Mouse (Mus musculus): ENCODE data around the gene Grik4. TPM values are rescaled to one million over a fixed set of nuclear protein-coding genes. Genes with fewer than 3 reads are reported as not detected.

The Grik4 gene
- polyA plus RNA-seq, 1 experiment = 0.36 TPM

DNA sequence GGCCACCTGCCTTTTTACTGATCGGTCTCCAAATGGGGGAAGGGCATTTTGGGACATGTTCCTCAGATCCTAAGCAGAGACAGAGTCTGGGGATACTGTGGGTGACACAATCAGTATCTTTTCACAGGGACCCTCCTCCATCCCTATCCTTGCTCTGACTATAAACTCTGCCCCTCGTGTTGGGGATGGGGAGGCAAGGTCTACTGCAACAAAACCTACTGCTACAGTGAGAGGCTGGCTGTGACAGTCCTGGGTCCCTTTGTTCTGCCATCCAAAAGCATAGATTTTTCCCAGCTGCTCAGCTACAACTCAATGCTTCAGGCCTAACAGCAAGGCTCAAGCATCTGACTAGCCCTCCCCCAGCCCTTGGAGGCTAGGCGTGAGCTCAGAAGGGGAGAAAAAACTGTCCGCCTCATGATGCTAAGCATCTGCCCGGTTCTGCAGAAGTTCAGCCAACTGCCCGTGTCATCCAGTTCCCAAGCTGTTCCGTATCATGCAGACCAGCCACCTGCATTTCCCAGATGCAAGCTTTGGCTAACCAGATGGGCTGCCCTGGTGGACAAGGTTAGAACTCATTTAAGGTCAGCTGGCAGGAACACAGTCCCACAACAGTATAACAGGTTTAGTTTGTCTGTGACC, 207.5 kb downstream of the Grik4 start:
- H3K4me3 ChIP-seq (ENCODE audit: insufficient read depth, low read depth, low read length) = no peak overlapping the region
- no peak overlapping the region for H3K27ac ChIP-seq (replicated peaks; ENCODE audit: low read depth, low read length)
- no peaks in the 10 kb centered on the region for H3K4me1 ChIP-seq (ENCODE audit: control insufficient read depth, insufficient read depth, insufficient read length, low read length)

DNA sequence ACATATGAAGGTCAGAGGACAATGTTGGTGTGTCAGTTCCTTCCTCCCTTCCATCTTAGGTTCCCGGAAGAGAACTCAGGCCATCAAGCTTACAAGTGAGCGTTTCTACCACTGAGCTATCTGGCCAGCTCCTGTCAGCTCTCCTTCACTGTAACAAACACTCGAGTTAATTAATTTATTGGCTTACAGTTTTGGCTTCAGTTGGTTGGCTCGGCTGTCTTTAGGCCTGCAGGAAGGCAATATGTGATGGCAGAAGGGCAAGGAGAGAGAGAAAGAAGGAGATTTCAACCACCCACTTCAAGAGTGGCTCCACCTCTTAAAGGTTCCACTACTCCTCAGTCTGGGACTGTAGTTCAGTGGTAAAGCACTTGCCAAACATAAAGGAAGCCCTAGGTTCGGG, 209.2 kb downstream of the Grik4 start:
- H3K27ac ChIP-seq (replicated peaks; ENCODE audit: low read depth, low read length) = no peak overlapping the region
- H3K4me3 ChIP-seq (ENCODE audit: insufficient read depth, low read depth, low read length) = no peak overlapping the region
- no peaks in the 10 kb centered on the region for H3K4me1 ChIP-seq (ENCODE audit: control insufficient read depth, insufficient read depth, insufficient read length, low read length)

DNA sequence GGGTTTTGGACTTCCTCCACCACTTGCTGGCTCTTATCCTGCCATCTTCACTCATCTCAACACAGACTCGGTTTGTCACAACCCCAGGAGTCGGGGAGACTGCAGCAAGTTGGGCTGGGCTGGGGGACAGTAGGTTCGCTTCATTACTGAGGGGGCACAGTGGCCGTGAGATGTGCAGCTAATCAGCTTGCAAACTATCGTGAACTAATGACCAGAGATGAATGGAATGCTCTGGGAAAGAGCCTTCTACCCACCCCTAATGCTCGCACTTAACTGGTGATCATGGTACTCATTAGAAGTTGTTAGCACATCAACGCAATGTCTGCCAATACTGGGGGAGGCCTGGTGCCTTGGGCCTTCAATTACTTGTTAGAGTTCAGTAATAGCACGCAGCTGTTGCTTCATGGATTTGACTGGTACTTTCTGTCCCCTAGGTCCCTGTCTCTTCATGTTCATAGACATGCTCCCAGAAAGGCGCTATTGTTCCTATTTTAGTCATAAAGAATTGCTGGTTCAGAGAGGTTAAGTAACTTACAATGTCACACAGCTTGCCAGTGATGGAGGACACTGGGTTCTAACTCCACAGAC, 211.5 kb downstream of the Grik4 start:
- Histone ChIP-seq H3K4me1 (ENCODE audit: control insufficient read depth, insufficient read depth, insufficient read length, low read length) (no peaks in the 10 kb centered on the region), H3K4me3 (ENCODE audit: insufficient read depth, low read depth, low read length) (no peak overlapping the region), H3K27ac (replicated peaks; ENCODE audit: low read depth, low read length) (no peak overlapping the region)

DNA sequence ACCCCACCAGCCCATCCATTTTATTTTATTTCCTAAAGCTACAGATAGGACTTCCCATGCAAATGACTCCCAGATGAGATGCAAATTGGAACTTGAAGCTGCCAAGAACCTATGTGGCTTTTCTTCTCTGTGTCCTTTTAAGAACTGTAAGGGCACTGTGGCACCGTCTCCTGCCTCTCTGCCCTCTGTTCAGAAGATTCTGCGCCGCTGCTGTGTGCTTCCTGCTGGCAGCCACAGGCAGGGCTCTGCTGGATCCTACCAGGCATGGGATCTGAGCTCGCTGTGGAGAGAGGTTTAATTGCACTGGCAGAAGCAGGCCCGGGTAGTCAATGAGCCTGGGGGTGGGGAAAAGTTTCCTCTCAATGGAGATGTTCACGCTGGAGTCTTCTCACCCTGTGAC, 215.8 kb downstream of the Grik4 start:
- Histone ChIP-seq H3K27ac (replicated peaks; ENCODE audit: low read depth, low read length) (no peak overlapping the region), H3K4me3 (ENCODE audit: insufficient read depth, low read depth, low read length) (no peak overlapping the region)

DNA sequence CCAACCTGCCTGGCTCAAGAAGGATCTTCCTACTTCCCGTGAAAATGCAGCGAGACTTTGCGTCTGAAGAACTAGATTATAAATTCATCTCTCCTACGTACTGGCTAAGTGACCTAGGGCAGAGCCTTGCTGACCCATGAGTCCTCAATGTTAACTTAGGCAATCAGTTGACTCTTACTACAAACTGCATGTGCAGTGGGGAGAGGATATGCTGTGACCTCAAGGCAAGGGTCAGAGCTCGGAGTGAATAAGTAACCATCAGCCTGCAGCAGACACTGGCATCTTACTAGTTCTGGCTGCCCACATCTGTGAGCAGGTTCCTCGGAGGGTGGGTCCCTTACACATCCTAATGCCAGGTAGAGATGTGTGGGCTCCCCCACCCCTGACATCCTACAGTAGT, 216.6 kb downstream of the Grik4 start:
- Histone ChIP-seq H3K4me3 (ENCODE audit: insufficient read depth, low read depth, low read length) (no peak overlapping the region), H3K4me1 (ENCODE audit: control insufficient read depth, insufficient read depth, insufficient read length, low read length) (no peaks in the 10 kb centered on the region), H3K27ac (replicated peaks; ENCODE audit: low read depth, low read length) (no peak overlapping the region)

More for the DNA sequence above, 215.8 kb downstream of the Grik4 start:
- H3K4me1 ChIP-seq (ENCODE audit: control insufficient read depth, insufficient read depth, insufficient read length, low read length) = no peaks in the 10 kb centered on the region

DNA sequence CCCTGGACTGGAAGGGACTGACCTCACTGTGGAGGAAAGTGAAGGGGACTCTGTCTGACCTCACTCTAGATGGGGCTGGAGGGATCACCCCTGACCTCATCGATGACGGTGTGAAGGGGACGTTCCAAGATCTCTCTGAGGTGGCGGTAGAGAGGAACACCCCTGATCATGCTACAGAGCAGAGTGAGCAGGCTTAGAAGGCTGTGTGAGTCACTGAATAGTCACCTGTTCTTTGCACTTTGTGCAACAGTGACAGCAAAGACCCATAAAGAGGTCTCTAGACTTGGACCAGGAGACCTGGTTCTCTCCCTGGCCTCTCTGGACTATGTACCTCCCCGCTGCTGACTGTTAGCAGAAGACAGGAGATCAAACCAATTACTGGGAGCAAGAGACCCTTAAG, 217.1 kb downstream of the Grik4 start:
- H3K27ac ChIP-seq (replicated peaks; ENCODE audit: low read depth, low read length) = no peak overlapping the region
- H3K4me3 ChIP-seq (ENCODE audit: insufficient read depth, low read depth, low read length) = no peak overlapping the region
- H3K4me1 ChIP-seq (ENCODE audit: control insufficient read depth, insufficient read depth, insufficient read length, low read length) = no peaks in the 10 kb centered on the region

DNA sequence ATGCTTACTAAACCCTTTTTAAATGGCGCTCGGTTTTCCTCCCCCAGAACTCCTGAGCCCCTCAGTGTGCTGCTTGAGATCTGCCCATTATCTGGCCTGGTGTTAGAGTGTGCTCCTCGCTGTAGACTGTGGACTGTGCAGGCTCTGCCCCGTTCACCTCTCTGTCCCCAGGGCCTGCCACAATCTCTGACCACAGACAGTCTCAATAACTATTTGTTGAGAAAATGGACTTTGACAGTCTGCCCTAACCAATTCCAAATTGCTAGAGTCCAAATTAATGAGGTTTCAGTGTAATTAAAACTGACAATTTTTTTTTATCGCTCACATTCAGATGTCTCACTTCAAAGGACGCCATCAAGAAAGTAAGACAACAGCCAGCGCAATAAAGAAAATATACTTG, 220.2 kb downstream of the Grik4 start:
- Histone ChIP-seq H3K4me1 (ENCODE audit: control insufficient read depth, insufficient read depth, insufficient read length, low read length) (no peaks in the 10 kb centered on the region), H3K27ac (replicated peaks; ENCODE audit: low read depth, low read length) (no peak overlapping the region), H3K4me3 (ENCODE audit: insufficient read depth, low read depth, low read length) (no peak overlapping the region)

DNA sequence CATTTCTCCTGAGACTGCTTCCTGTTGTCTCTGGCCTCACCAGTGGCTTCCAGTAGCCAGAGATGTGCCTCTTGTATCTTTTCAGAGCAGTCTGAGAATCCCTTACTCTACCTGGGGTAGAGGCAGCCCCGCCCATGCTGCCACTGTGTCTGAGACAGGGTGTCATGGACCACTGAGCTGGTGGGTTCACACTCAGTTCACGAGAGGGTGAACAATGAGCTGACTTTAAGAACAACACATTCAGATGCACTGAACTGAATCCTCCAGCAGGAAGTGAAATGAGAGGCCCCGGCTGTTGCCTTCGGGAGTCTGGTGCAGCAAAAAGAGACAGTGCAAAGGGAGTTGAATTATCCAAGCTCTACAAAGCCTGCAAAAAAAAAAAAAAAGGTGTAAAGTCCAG, 221.8 kb downstream of the Grik4 start:
- H3K4me1 ChIP-seq (ENCODE audit: control insufficient read depth, insufficient read depth, insufficient read length, low read length) = no peaks in the 10 kb centered on the region
- no peak overlapping the region for H3K27ac ChIP-seq (replicated peaks; ENCODE audit: low read depth, low read length)
- no peak overlapping the region for H3K4me3 ChIP-seq (ENCODE audit: insufficient read depth, low read depth, low read length)

DNA sequence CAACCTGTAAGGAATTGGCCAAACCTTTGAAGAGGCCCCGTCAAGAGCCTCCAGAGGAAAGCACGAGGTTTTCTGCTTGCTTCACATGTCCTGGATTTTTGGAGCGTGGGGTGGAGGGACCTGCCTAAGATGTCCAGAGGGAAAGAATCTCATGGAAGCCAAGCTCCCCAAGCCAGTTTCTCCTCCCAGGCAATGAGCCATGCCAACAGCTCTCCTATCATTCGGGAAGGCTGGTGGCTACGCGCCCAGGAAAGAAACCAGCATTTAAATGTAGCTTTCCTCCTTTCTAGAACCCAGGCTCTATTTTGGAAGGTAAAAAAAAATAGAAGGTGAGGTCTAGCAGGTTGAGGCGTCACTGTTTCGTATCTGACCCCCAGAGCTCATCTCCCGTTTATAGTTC, 222.6 kb downstream of the Grik4 start:
- no peak overlapping the region for H3K27ac ChIP-seq (replicated peaks; ENCODE audit: low read depth, low read length)
- no peak overlapping the region for H3K4me3 ChIP-seq (ENCODE audit: insufficient read depth, low read depth, low read length)

DNA sequence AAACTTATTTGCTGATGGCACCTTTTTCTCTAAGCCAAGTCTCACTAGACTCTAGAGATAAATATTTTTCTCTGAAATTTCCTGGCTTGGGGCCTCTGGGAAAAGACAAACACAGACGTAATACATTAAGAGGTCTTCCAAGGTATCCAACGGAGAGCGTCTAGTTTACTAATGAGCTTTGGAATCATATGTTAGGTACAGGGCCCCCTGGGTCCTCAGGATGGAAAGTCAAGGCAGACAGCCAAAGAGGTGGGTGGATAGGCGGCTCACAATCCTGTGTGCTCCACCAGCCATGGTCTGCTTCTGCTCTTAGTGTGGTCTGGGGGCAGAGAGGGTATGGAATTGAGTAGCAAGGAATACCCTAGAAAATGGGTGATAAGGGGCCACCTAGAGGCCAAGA, 223.1 kb downstream of the Grik4 start:
- Histone ChIP-seq H3K4me3 (ENCODE audit: insufficient read depth, low read depth, low read length) (no peak overlapping the region), H3K27ac (replicated peaks; ENCODE audit: low read depth, low read length) (no peak overlapping the region), H3K4me1 (ENCODE audit: control insufficient read depth, insufficient read depth, insufficient read length, low read length) (no peaks in the 10 kb centered on the region)

More for the DNA sequence above, 222.6 kb downstream of the Grik4 start:
- H3K4me1 ChIP-seq (ENCODE audit: control insufficient read depth, insufficient read depth, insufficient read length, low read length) = no peaks in the 10 kb centered on the region

DNA sequence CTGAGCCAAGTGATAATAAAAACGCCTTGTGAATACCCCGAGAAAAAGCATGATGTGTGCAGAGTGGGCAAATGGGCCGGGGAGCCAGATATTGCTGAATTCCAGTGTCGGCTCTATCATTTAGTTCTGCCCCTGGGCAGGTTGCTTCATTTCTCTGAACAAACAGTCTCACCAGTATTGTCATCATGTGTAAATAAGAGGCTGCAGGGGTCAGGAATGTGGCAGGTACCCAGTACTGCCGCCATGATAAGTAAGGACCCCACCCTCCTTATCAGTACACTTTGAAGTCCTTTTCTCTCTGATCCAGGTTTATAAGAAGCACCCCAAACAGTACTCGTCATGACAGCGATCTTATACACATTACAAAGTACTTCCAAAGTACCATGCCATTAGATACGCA, 230.4 kb downstream of the Grik4 start:
- no peaks in the 10 kb centered on the region for H3K4me1 ChIP-seq (ENCODE audit: control insufficient read depth, insufficient read depth, insufficient read length, low read length)
- no peak overlapping the region for H3K4me3 ChIP-seq (ENCODE audit: insufficient read depth, low read depth, low read length)
- H3K27ac ChIP-seq (replicated peaks; ENCODE audit: low read depth, low read length) = no peak overlapping the region

DNA sequence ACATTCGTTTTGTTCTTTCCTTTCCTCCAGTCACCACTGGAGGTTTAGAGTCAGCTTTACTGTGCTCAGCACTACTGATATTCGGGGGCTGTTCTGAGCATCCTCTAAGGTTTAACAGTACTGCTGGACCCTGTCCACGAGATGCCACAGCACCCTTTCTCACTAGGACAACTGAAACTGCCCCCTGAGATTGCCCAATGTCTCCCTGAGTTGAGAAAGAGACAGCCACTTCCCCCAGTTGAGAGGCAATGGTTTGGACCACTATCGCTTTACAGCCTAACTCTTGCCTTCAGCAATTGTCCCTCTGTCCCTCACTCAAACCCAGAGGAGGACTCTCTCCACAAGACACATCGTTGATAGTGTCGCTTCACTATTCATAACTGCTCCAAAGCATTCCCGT, 238.4 kb downstream of the Grik4 start:
- H3K4me1 ChIP-seq (ENCODE audit: control insufficient read depth, insufficient read depth, insufficient read length, low read length) = no peaks in the 10 kb centered on the region
- no peak overlapping the region for H3K27ac ChIP-seq (replicated peaks; ENCODE audit: low read depth, low read length)
- no peak overlapping the region for H3K4me3 ChIP-seq (ENCODE audit: insufficient read depth, low read depth, low read length)

DNA sequence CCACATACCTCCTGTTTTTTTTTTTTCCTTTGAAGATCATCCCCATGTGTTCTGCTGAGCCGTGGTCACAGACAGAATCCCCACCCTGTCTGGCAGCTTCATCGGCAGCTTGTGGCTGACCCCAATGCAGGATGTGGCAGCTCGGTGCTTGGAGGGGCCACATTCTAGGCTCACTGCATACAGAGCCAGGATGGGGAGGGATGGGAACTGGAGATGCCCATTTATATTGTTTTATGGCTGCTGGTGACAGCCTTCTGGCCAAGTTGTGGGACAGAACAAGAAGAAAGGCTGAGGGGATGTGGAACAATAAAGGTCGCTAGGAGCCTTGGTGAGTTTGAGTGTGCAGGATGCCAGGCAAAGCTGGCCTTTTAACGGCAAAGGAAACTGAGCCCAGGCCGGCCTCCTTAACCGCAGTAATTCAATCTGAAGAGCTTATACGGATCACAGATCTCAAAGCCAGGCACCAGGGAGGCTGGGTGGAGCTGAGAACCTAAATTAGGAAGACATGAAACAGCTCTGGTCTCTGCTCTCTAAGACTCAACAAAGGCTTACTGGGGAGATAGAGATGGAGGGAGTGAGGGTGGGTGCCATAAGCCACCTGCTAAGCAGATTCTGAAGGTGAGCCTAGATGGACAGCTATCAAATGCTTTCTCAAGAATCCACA, 241.0 kb downstream of the Grik4 start:
- H3K4me3 ChIP-seq (ENCODE audit: insufficient read depth, low read depth, low read length) = no peak overlapping the region
- H3K4me1 ChIP-seq (ENCODE audit: control insufficient read depth, insufficient read depth, insufficient read length, low read length) = no peaks in the 10 kb centered on the region
- H3K27ac ChIP-seq (replicated peaks; ENCODE audit: low read depth, low read length) = no peak overlapping the region

DNA sequence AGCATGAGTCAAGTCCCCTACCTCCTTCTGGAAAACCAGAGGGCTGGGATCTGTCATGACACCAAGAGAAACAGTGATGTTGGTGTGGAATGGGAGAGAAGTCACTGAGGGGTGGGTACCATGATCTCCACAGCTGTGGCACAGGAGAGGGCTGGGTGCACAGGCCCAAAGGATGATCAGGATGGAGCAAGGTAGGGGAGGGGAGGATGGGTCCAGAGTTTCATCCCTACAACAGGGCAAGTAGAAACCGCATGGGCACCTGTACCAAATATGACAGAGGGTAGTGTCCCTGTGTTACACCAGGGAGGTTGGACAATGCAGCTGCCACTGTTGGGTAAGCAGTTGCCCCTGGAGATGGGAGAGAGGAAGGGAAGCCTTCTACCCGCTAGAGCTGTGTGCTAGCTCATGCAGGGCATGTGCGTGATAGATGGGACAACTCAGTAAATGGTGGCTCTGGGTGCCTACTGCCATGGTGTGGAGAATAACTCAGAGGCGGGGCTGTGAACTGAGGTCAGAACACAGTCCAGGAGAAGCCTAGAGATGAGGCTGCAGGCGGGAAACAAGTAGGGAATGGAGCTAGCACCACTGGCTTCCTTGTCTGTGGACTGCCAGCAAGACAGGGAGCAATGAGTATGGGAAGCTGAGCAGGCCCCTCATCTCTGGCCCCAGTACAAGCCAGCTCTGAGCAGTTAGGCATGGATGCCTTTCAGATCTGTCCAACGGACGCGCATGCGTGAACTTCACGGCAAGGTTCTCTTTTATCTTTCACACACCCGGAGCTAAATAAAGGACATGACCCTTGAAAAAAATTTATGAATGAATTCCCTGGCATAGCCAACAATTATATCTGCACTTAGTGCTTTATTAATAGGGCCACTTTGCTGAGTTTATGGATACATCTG, 241.8 kb downstream of the Grik4 start:
- no peak overlapping the region for H3K27ac ChIP-seq (replicated peaks; ENCODE audit: low read depth, low read length)
- no peaks in the 10 kb centered on the region for H3K4me1 ChIP-seq (ENCODE audit: control insufficient read depth, insufficient read depth, insufficient read length, low read length)
- H3K4me3 ChIP-seq (ENCODE audit: insufficient read depth, low read depth, low read length) = no peak overlapping the region

DNA sequence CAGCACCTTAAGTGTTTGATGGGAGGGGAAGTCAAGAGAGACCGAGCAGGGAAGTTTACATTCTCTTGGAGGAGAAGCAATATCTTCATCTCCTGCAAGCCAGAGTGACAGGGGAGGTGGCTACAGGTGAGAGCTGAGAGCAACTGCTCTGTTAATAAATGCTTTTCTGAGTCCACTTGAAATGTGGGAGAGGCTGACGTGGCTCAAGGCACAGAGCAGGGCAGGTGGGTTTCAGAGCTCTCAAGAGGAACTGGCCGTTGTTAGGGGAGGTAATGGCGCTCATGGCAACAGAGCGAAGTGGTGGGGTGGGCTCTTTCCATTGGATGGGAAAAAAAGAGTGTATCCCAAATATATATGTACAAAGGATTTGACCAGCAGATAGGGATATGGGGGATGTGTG, 242.6 kb downstream of the Grik4 start:
- Histone ChIP-seq H3K4me1 (ENCODE audit: control insufficient read depth, insufficient read depth, insufficient read length, low read length) (no peaks in the 10 kb centered on the region), H3K27ac (replicated peaks; ENCODE audit: low read depth, low read length) (no peak overlapping the region), H3K4me3 (ENCODE audit: insufficient read depth, low read depth, low read length) (no peak overlapping the region)

Measured in brown adipose tissue, adult 24 weeks (tissue).